Mouse (Mus musculus) embryonic facial prominence, embryonic 11.5 days (tissue): Measurements from ENCODE around the gene Zfp423. TPM values are rescaled to one million over a fixed set of nuclear protein-coding genes. Genes with fewer than 3 reads are reported as not detected.
A peak's percentile ranks its signal among the peaks of the same experiment; 100 is the strongest.

ENCODE experiments used
- ATAC-seq: fragments of 200-750 bp; cut with Nextera tagmentation; replicated peaks from 2 replicates; pipeline ENCODE4 v1.8.0; 2017; ENCODE audit warnings: low read depth; ENCODE audit not compliant: insufficient number of reproducible peaks, low FRiP score, low TSS enrichment
- DNase-seq: peaks from one replicate; pipeline ENCODE4 v3.0.0-alpha.2; 2015; ENCODE audit warnings: low spot score
- H3K27ac ChIP-seq: fragments of 300-500 bp; sonication (generic); replicated peaks from 2 replicates; pipeline ENCODE4 v1.5.1; 2014; ENCODE audit warnings: mild to moderate bottlenecking, low read depth, low read length, control low read depth
- H3K27me3 ChIP-seq: fragments of 300-500 bp; sonication (generic); 2 replicates; pipeline ENCODE4 v1.6.1; 2014; ENCODE audit warnings: mild to moderate bottlenecking, low read length, moderate library complexity, mixed read lengths; ENCODE audit not compliant: control insufficient read depth, insufficient read depth
- H3K36me3 ChIP-seq: fragments of 300-500 bp; sonication (generic); replicated peaks from 2 replicates; pipeline ENCODE4 v1.6.1; 2014; ENCODE audit warnings: low read depth, mild to moderate bottlenecking, low read length, moderate library complexity, mixed read lengths; ENCODE audit not compliant: control insufficient read depth, insufficient read depth
- H3K4me1 ChIP-seq: fragments of 300-500 bp; sonication (generic); 2 replicates; pipeline ENCODE4 v1.6.1; 2014; ENCODE audit warnings: low read length, mixed read lengths; ENCODE audit not compliant: control insufficient read depth, insufficient read depth
- H3K4me2 ChIP-seq: fragments of 300-500 bp; sonication (generic); 2 replicates; pipeline ENCODE4 v1.6.1; 2014; ENCODE audit warnings: low read depth, mild to moderate bottlenecking, control low read depth, low read length, moderate library complexity
- H3K4me3 ChIP-seq: fragments of 300-500 bp; sonication (generic); 2 replicates; pipeline ENCODE4 v1.5.1; 2014; ENCODE audit warnings: low read depth, low read length, control low read depth
- H3K9ac ChIP-seq: fragments of 300-500 bp; sonication (generic); replicated peaks from 2 replicates; pipeline ENCODE4 v1.6.1; 2014; ENCODE audit warnings: mild to moderate bottlenecking, control low read depth, low read length
- H3K9me3 ChIP-seq: fragments of 300-500 bp; sonication (generic); replicated peaks from 2 replicates; pipeline ENCODE4 v1.6.1; 2016; ENCODE audit warnings: mild to moderate bottlenecking, low read length, inconsistent platforms, mixed read lengths; ENCODE audit not compliant: control insufficient read depth
- WGBS: fragments of 180-500 bp; shearing (Covaris S2); extraction: QIAGEN DNeasy Blood & Tissue Kit; methylation state at CpG from one replicate; pipeline ENCODE4 v1.1.7; 2014; 5-methylcytosine and 5-hydroxymethylcytosine counted together
- polyA plus RNA-seq: library from polyadenylated mRNA; unstranded; fragments of >200 nt; fragmentation: Nextera tagmentation; extraction: Ambion mirVana; gene quantifications from 2 replicates; pipeline ENCODE4 v1.2.1, GENCODE M21; 2014

Zfp423 gene
- polyA plus RNA-seq, 1 experiment from 2014 or later = 25.4 TPM

DNA sequence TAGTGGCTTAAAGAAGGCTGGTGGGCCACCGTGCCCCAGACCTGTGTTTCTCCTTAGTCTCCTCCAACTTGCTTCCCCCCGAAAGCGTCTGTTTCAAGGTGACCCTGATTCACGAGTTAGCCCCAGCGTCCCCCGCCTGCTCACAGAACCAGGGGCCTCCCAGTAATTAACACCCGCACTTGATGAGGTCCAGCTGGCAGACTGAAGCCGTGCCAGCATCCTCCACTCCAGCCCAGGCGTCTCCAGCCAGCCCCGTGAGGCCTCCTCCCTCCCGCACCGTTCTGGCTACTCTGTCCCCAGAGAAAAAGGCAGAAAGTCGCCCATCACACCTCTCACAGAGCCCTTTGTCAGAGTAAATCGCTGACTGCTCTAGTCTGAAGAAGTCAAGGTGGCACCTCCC is 213.3 kb downstream of the Zfp423 start:
- Histone ChIP-seq H3K27ac (0 out of 2 replicates have a peak overlapping the region, but pooled peaks have one; percentile 38), H3K9ac (no peak overlapping the region), H3K4me3 (no peak overlapping the region), H3K4me1 (peaks cover 7% of the 10 kb centered on the region), H3K4me2 (no peak overlapping the region), H3K27me3 (no peaks in the 10 kb centered on the region), H3K36me3 (no peaks in the 10 kb centered on the region), H3K9me3 (no peaks in the 10 kb centered on the region)
- WGBS = 48% methylated on average over 14 of the region's 14 CpGs
- no peak for DNase-seq
- no peak for ATAC-seq

DNA sequence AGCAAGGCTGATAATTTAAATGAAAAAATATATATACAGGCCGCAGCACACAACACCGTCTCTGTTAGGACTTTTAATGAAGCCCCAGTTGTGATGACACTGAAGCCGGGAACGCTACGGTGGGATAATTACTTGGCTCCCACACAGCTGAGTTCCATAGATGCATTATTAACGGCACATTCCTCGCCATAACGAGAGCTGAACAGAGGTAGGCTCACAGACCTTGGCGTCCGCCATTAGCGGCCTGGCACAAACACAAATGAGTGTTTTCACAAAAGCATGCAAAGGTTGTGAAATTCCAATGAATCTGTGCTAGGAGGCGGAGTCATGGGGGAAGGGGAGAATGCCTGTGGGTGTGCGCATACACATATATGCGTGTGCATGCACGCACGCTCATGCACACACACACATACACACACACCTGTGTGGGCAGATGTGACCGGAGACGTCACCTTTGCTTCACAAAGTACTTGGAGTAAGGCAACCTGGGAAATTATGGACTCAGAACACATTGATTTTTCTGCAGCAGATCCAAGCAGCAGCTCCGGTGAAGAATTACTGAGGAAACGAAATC is 214.2 kb downstream of the Zfp423 start:
- no peak overlapping the region for H3K4me2 ChIP-seq
- no peaks in the 10 kb centered on the region for H3K9me3 ChIP-seq
- ATAC-seq (no peak; the same call in 1 of the 2 replicates), DNase-seq (no peak)
- H3K9ac ChIP-seq = no peak overlapping the region
- H3K4me1 ChIP-seq = peaks cover 7% of the 10 kb centered on the region
- H3K36me3 ChIP-seq = no peaks in the 10 kb centered on the region
- no peak overlapping the region for H3K27ac ChIP-seq
- 76% methylated on average over 20 of the region's 20 CpGs for WGBS
- H3K4me3 ChIP-seq = no peak overlapping the region
- H3K27me3 ChIP-seq = no peaks in the 10 kb centered on the region

GRCm38 (mm10) chr8:87744556-87744955 is 214.8 kb downstream of the Zfp423 start:
- Histone ChIP-seq H3K4me2 (no peak overlapping the region), H3K9me3 (no peaks in the 10 kb centered on the region), H3K9ac (no peak overlapping the region), H3K4me1 (peaks cover 7% of the 10 kb centered on the region), H3K27me3 (no peaks in the 10 kb centered on the region), H3K36me3 (no peaks in the 10 kb centered on the region), H3K4me3 (no peak overlapping the region), H3K27ac (no peak overlapping the region)
- 86% methylated on average over 6 of the region's 6 CpGs for WGBS
- no peak for DNase-seq
- ATAC-seq = no peak

- ATAC-seq (no peak), DNase-seq (no peak)
- H3K27me3 ChIP-seq = no peaks in the 10 kb centered on the region
- peaks cover 3% of the 10 kb centered on the region for H3K4me1 ChIP-seq
- no peak overlapping the region for H3K9ac ChIP-seq
- no peak overlapping the region for H3K27ac ChIP-seq
- H3K9me3 ChIP-seq = no peaks in the 10 kb centered on the region
- 90% methylated on average over 19 of the region's 19 CpGs for WGBS
- H3K4me2 ChIP-seq = no peak overlapping the region
- H3K4me3 ChIP-seq = no peak overlapping the region
- H3K36me3 ChIP-seq = no peaks in the 10 kb centered on the region
These were observed 217.4 kb downstream of the Zfp423 start for GRCm38 (mm10) chr8:87742016-87742415.

DNA sequence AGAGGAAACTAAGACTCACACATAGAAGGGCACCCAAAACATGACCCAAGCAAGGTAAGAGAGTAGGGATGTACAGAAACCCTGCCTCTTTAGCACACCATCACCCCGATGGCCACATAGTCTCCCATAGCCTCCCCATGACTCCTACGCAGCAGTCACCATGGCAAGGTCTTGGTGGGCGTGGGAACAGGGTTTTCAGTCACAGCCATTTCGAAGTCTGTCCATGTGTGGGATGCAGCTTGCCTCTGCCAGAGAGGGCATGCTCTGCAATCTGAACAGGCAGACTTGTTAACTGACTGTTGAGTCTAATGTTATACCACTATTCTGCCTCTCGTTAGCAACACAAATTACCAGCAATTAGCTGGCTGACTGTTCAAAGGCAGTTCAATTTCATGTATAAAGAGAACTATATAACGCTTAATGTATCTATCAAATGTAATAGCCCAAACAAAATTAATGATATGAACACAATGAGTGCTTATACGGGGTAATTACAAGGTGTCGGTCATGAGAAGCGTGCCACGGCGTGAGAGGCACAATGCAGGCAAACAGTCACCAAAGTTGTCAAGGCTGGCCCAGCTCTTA is 218.4 kb downstream of the Zfp423 start:
- Histone ChIP-seq H3K27ac (no peak overlapping the region), H3K4me2 (no peak overlapping the region), H3K36me3 (no peaks in the 10 kb centered on the region), H3K4me1 (peaks cover 3% of the 10 kb centered on the region; the same call in 1 of the 2 replicates), H3K27me3 (no peaks in the 10 kb centered on the region), H3K9ac (no peak overlapping the region), H3K4me3 (no peak overlapping the region), H3K9me3 (no peaks in the 10 kb centered on the region)
- WGBS = 89% methylated on average over 11 of the region's 11 CpGs
- ATAC-seq = no peak
- no peak for DNase-seq

DNA sequence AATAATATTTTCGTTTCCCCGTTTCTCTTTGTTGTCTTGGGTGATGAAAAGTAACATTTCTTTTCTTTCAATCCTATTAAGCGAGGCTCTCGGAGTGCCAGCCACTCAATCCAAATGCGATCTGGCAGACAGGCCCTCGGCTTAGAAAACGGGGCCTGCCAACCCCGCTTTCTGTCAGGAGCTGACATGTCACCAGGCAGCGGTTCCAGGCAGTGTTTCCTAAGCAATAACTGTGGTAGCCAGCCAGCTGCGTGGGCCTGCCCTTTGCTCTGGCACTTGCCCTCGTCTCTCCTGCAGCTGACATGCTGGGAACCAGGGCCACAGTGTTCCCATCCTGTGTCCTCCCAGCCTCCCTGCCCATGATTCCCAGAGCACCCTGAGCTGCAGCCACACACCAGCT is 221.5 kb downstream of the Zfp423 start:
- ATAC-seq (no peak), DNase-seq (no peak)
- 48% methylated on average over 11 of the region's 11 CpGs for WGBS
- no peaks in the 10 kb centered on the region for H3K9me3 ChIP-seq
- 0 out of 2 replicates have a peak overlapping the region, but pooled peaks have one; percentile 23 for H3K9ac ChIP-seq
- H3K36me3 ChIP-seq = no peaks in the 10 kb centered on the region
- H3K4me3 ChIP-seq = no peak overlapping the region
- H3K27me3 ChIP-seq = no peaks in the 10 kb centered on the region
- no peak overlapping the region for H3K27ac ChIP-seq
- H3K4me2 ChIP-seq = no peak overlapping the region
- H3K4me1 ChIP-seq = no peaks in the 10 kb centered on the region

- ATAC-seq (0 out of 2 replicates have a peak, but pooled peaks have one; percentile 18), DNase-seq (no peak)
- H3K27ac ChIP-seq = peak overlapping the region; percentile 13; the same call in 1 of the 2 replicates
- H3K4me2 ChIP-seq = no peak overlapping the region
- H3K9ac ChIP-seq = no peak overlapping the region
- no peaks in the 10 kb centered on the region for H3K36me3 ChIP-seq
- H3K9me3 ChIP-seq = no peaks in the 10 kb centered on the region
- no peak overlapping the region for H3K4me3 ChIP-seq
- no peaks in the 10 kb centered on the region for H3K4me1 ChIP-seq
- no peaks in the 10 kb centered on the region for H3K27me3 ChIP-seq
- WGBS = 52% methylated on average over 3 of the region's 4 CpGs
These were observed 224.5 kb downstream of the Zfp423 start for GRCm38 (mm10) chr8:87734902-87735301.

- no peak overlapping the region for H3K4me3 ChIP-seq
- H3K9me3 ChIP-seq = no peaks in the 10 kb centered on the region
- H3K4me1 ChIP-seq = no peaks in the 10 kb centered on the region
- H3K36me3 ChIP-seq = no peaks in the 10 kb centered on the region
- DNase-seq = no peak
- no peaks in the 10 kb centered on the region for H3K27me3 ChIP-seq
- H3K4me2 ChIP-seq = no peak overlapping the region
- no peak overlapping the region for H3K9ac ChIP-seq
- 44% methylated on average over 7 of the region's 7 CpGs for WGBS
- ATAC-seq = no peak
- peak overlapping the region; percentile 13; the same call in 1 of the 2 replicates for H3K27ac ChIP-seq
These were observed 224.9 kb downstream of the Zfp423 start for GRCm38 (mm10) chr8:87734496-87734895.
